9 mouse cellular contexts compared by ENCODE assay signal in the genomic region with DNA sequence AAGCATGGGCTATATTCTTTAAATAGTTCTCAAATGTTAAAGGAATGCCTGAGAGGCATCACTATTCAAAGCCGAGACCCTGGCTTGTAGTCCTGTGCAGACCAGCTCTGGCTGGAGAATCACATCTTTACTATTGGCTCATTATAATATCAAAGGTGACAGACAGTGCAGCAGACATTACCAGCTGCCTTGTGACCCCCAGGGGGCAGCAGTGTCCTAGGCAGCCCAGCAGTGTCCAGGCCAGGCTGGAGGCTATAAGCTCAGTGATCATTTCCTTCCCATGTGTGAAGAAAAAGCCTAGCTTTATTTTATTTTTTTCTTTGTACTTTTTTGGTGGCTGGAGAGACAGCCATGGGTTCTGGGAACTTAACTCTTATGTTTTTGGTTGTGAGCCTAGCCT.
DNase-seq lines count a peak whose midpoint lies in the region; ATAC-seq and TF ChIP-seq lines count a peak whose summit lies in the region.
"Had no signal": no experiment of that assay in that cellular context is flagged by ENCODE, and none has a peak within 500 bp of the region (broad histone marks: within the 10 kb centered on the region; RNA-seq: fewer than 3 reads in every experiment).

No protein-coding gene starts in this region.

- H3K4me1 ChIP-seq in limb, embryonic 13.5 days: peaks cover 49% of the 10 kb centered on the region
- H3K4me1 ChIP-seq in midbrain, embryonic 15.5 days: no peaks in the 10 kb centered on the region

- H3K9ac ChIP-seq in limb, embryonic 13.5 days: no peak overlapping the region
- no peak overlapping the region for H3K9ac ChIP-seq in midbrain, embryonic 15.5 days

- no peak overlapping the region for H3K27ac ChIP-seq in left cerebral cortex, adult 2 months
- H3K27ac ChIP-seq in limb, embryonic 13.5 days: peak overlapping the region; percentile 72
- no peak overlapping the region for H3K27ac ChIP-seq in midbrain, embryonic 15.5 days

- 50% methylated on average over 1 of the region's 1 CpGs for WGBS in limb, embryonic 13.5 days
- WGBS in midbrain, embryonic 15.5 days: 14% methylated on average over 1 of the region's 1 CpGs

- intact Hi-C loops in left cerebral cortex, adult 2 months (cut with DNase I): no loop called here
- intact Hi-C loops in heart, postnatal 25 days (cut with DNase I): loop anchor here (2.0 to 5.0 kb wide), 3 partner anchors 399 to 650 kb away; no protein-coding TSS in a partner anchor

- H3K27me3 ChIP-seq in limb, embryonic 13.5 days: no peaks in the 10 kb centered on the region
- no peaks in the 10 kb centered on the region for H3K27me3 ChIP-seq in midbrain, embryonic 15.5 days (replicated peaks)

- peak in 1 of 2 experiments; percentile 34 for DNase-seq in left cerebral cortex, adult 2 months (ENCODE audit: extremely low spot score in 1 of 2, low spot score in 2 of 2)
- no peak for DNase-seq in left cerebral cortex, adult 11 months (ENCODE audit: low spot score)
- peak; percentile 65 to 82 for DNase-seq in adrenal gland, adult (ENCODE audit: inconsistent age in 2 of 2, low spot score in 1 of 2)
- peak; percentile 74 for DNase-seq in embryo, embryonic 10.5 days (ENCODE audit: low spot score)
- DNase-seq in heart, postnatal 25 days (ENCODE audit: low spot score): peak; percentile 23
- peak; percentile 17 to 69 for DNase-seq in thymus, postnatal 10 days (ENCODE audit: low spot score in 2 of 2)

- H3K9me3 ChIP-seq in limb, embryonic 13.5 days: no peaks in the 10 kb centered on the region
- no peaks in the 10 kb centered on the region for H3K9me3 ChIP-seq in midbrain, embryonic 15.5 days

- H3K4me2 ChIP-seq in limb, embryonic 13.5 days (replicated peaks): no peak overlapping the region
- H3K4me2 ChIP-seq in midbrain, embryonic 15.5 days: no peak overlapping the region

- H3K36me3 ChIP-seq in limb, embryonic 13.5 days: peaks cover 61% of the 10 kb centered on the region
- H3K36me3 ChIP-seq in midbrain, embryonic 15.5 days (replicated peaks): peaks cover 16% of the 10 kb centered on the region; the same call in 1 of the 2 replicates

- no peak for ATAC-seq in limb, embryonic 13.5 days (ENCODE audit: low FRiP score, low read depth)
- peak; percentile 80 for ATAC-seq in midbrain, embryonic 15.5 days (replicated peaks)

- TF ChIP-seq CTCF in left cerebral cortex, adult 2 months (IDR thresholded peaks at IDR 0.05): peak; percentile 68

- no peak overlapping the region for H3K4me3 ChIP-seq in left cerebral cortex, adult 2 months
- H3K4me3 ChIP-seq in limb, embryonic 13.5 days: no peak overlapping the region
- H3K4me3 ChIP-seq in midbrain, embryonic 15.5 days: no peak overlapping the region
- H3K4me3 ChIP-seq: erythroblast, embryonic 14.5 days had no signal
